Mouse (Mus musculus) thymus, adult 2 months (tissue): ENCODE results near the gene Rnf227.

Source experiments
- CTCF ChIP-seq: fragments of 200-500 bp; IDR thresholded peaks from 2 replicates; pipeline ENCODE4 v1.5.1; 2012; ENCODE audit warnings: mild to moderate bottlenecking, control low read depth, low read length, moderate library complexity, borderline replicate concordance; ENCODE audit not compliant: control insufficient read depth, poor library complexity, insufficient read depth; ENCODE audit errors: extremely low read depth
- POLR2A ChIP-seq: fragments of 200-500 bp; IDR thresholded peaks from 2 replicates; pipeline ENCODE4 v1.6.1; 2012; ENCODE audit warnings: mild to moderate bottlenecking, low read length, control low read depth, moderate library complexity; ENCODE audit not compliant: control insufficient read depth, poor library complexity, insufficient read depth; ENCODE audit errors: extremely low read depth

GRCm38 (mm10) chr11:69328517-69328916 lies 11.7 kb upstream of the Rnf227 start:
- TF ChIP-seq CTCF (no peak), POLR2A (no peak)
